Mouse (Mus musculus): Measurements from ENCODE around the gene Otub1. TPM values are rescaled to one million over a fixed set of nuclear protein-coding genes. Genes with fewer than 3 reads are reported as not detected.

The Otub1 gene
- total and polyA plus RNA-seq, 2 experiments from 2014 or later: 242 to 257 TPM

- no peak overlapping the region for H3K27ac ChIP-seq (ENCODE audit: low read depth, low read length)
- no peaks in the 10 kb centered on the region for H3K9me3 ChIP-seq (ENCODE audit: low read length)
- DNase-seq (ENCODE audit: low spot score) (no peak), ATAC-seq (ENCODE audit: low FRiP score) (no peak)
- H3K4me2 ChIP-seq (ENCODE audit: low read depth, low read length, poor library complexity, severe bottlenecking): no peak overlapping the region
- no peak overlapping the region for H3K4me3 ChIP-seq (ENCODE audit: low read depth, low read length)
- H3K4me1 ChIP-seq (ENCODE audit: insufficient read depth, low read length): peaks cover 7% of the 10 kb centered on the region; the same call in 1 of the 2 replicates
- H3K9ac ChIP-seq (replicated peaks; ENCODE audit: low read length, poor library complexity, severe bottlenecking): no peak overlapping the region
- 0 out of 2 replicates have a peak, but pooled peaks cover 3% of the 10 kb centered on the region for H3K27me3 ChIP-seq (ENCODE audit: insufficient read depth, low read length)
- whole genome bisulfite sequencing: 30% methylated on average over 11 of the region's 11 CpGs
- TF ChIP-seq CTCF (IDR thresholded peaks at IDR 0.05): no peak
- H3K36me3 ChIP-seq (ENCODE audit: insufficient read depth, low read length): no peaks in the 10 kb centered on the region
Measured at GRCm38 (mm10) chr19:7183419-7183818, 22.7 kb downstream of the Otub1 start.

GRCm38 (mm10) chr19:7182273-7182949 lies 23.7 kb downstream of the Otub1 start:
- Histone ChIP-seq H3K4me3 (ENCODE audit: low read depth, low read length) (no peak overlapping the region), H3K36me3 (ENCODE audit: insufficient read depth, low read length) (no peaks in the 10 kb centered on the region), H3K9me3 (ENCODE audit: low read length) (no peaks in the 10 kb centered on the region), H3K4me2 (ENCODE audit: low read depth, low read length, poor library complexity, severe bottlenecking) (peak overlapping the region; percentile 12; the same call in 1 of the 2 replicates), H3K9ac (replicated peaks; ENCODE audit: low read length, poor library complexity, severe bottlenecking) (no peak overlapping the region), H3K27me3 (ENCODE audit: insufficient read depth, low read length) (0 out of 2 replicates have a peak, but pooled peaks cover 3% of the 10 kb centered on the region), H3K27ac (ENCODE audit: low read depth, low read length) (no peak overlapping the region), H3K4me1 (ENCODE audit: insufficient read depth, low read length) (peaks cover 7% of the 10 kb centered on the region; the same call in 1 of the 2 replicates)
- ATAC-seq (ENCODE audit: low FRiP score) (peak; percentile 74), DNase-seq (ENCODE audit: low spot score) (peak; percentile 92)
- TF ChIP-seq CTCF (IDR thresholded peaks at IDR 0.05): no peak
- WGBS: 11% methylated on average over 23 of the region's 23 CpGs

- H3K9me3 ChIP-seq (ENCODE audit: low read length): no peaks in the 10 kb centered on the region
- H3K4me2 ChIP-seq (ENCODE audit: low read depth, low read length, poor library complexity, severe bottlenecking): no peak overlapping the region
- H3K9ac ChIP-seq (replicated peaks; ENCODE audit: low read length, poor library complexity, severe bottlenecking): no peak overlapping the region
- H3K4me3 ChIP-seq (ENCODE audit: low read depth, low read length): no peak overlapping the region
- WGBS: 48% methylated on average over 7 of the region's 7 CpGs
- DNase-seq (ENCODE audit: low spot score) (no peak), ATAC-seq (ENCODE audit: low FRiP score) (no peak)
- no peak for TF ChIP-seq CTCF (IDR thresholded peaks at IDR 0.05)
- H3K27ac ChIP-seq (ENCODE audit: low read depth, low read length): no peak overlapping the region
- no peaks in the 10 kb centered on the region for H3K36me3 ChIP-seq (ENCODE audit: insufficient read depth, low read length)
- peaks cover 7% of the 10 kb centered on the region; the same call in 1 of the 2 replicates for H3K4me1 ChIP-seq (ENCODE audit: insufficient read depth, low read length)
- 0 out of 2 replicates have a peak, but pooled peaks cover 3% of the 10 kb centered on the region for H3K27me3 ChIP-seq (ENCODE audit: insufficient read depth, low read length)
Measured at GRCm38 (mm10) chr19:7181496-7181895, 24.6 kb downstream of the Otub1 start.

- Histone ChIP-seq H3K36me3 (ENCODE audit: insufficient read depth, low read length) (no peaks in the 10 kb centered on the region), H3K9ac (replicated peaks; ENCODE audit: low read length, poor library complexity, severe bottlenecking) (no peak overlapping the region), H3K4me3 (ENCODE audit: low read depth, low read length) (no peak overlapping the region), H3K4me2 (ENCODE audit: low read depth, low read length, poor library complexity, severe bottlenecking) (no peak overlapping the region), H3K4me1 (ENCODE audit: insufficient read depth, low read length) (peaks cover 7% of the 10 kb centered on the region; the same call in 1 of the 2 replicates), H3K27me3 (ENCODE audit: insufficient read depth, low read length) (0 out of 2 replicates have a peak, but pooled peaks cover 3% of the 10 kb centered on the region), H3K9me3 (ENCODE audit: low read length) (no peaks in the 10 kb centered on the region), H3K27ac (ENCODE audit: low read depth, low read length) (no peak overlapping the region)
- 71% methylated on average over 8 of the region's 8 CpGs for WGBS
- DNase-seq (ENCODE audit: low spot score): peak; percentile 62
- ATAC-seq (ENCODE audit: low FRiP score): no peak
- no peak for TF ChIP-seq CTCF (IDR thresholded peaks at IDR 0.05)
Measured at GRCm38 (mm10) chr19:7180756-7181405, 25.2 kb downstream of the Otub1 start.

GRCm38 (mm10) chr19:7178841-7179452 lies 27.2 kb downstream of the Otub1 start:
- H3K36me3 ChIP-seq (ENCODE audit: insufficient read depth, low read length): no peaks in the 10 kb centered on the region
- H3K9ac ChIP-seq (replicated peaks; ENCODE audit: low read length, poor library complexity, severe bottlenecking): no peak overlapping the region
- H3K27ac ChIP-seq (ENCODE audit: low read depth, low read length): no peak overlapping the region
- H3K27me3 ChIP-seq (ENCODE audit: insufficient read depth, low read length): no peaks in the 10 kb centered on the region
- DNase-seq (ENCODE audit: low spot score) (no peak), ATAC-seq (ENCODE audit: low FRiP score) (no peak)
- no peak overlapping the region for H3K4me3 ChIP-seq (ENCODE audit: low read depth, low read length)
- no peaks in the 10 kb centered on the region for H3K9me3 ChIP-seq (ENCODE audit: low read length)
- TF ChIP-seq CTCF (IDR thresholded peaks at IDR 0.05): no peak
- WGBS: 49% methylated on average over 3 of the region's 3 CpGs
- no peak overlapping the region for H3K4me2 ChIP-seq (ENCODE audit: low read depth, low read length, poor library complexity, severe bottlenecking)
- H3K4me1 ChIP-seq (ENCODE audit: insufficient read depth, low read length): peaks cover 7% of the 10 kb centered on the region; the same call in 1 of the 2 replicates

Measured in midbrain, postnatal 0 days (tissue).